Mouse (Mus musculus) stomach, embryonic 16.5 days (tissue): Measurements from ENCODE around the gene Zfp646. TPM values are rescaled to one million over a fixed set of nuclear protein-coding genes. Genes with fewer than 3 reads are reported as not detected.
A peak's percentile ranks its signal among the peaks of the same experiment; 100 is the strongest.

Experiments used
- ATAC-seq: fragments of 200-750 bp; cut with Nextera tagmentation; 2 replicates; pipeline ENCODE4 v1.8.0; 2017; ENCODE audit warnings: moderate number of reproducible peaks, moderate TSS enrichment; ENCODE audit not compliant: insufficient read depth, low FRiP score
- H3K27ac ChIP-seq: fragments of 300-500 bp; sonication (generic); 2 replicates; pipeline ENCODE4 v1.5.1; 2014; ENCODE audit warnings: low read length
- H3K27me3 ChIP-seq: fragments of 300-500 bp; sonication (generic); 2 replicates; pipeline ENCODE4 v1.6.1; 2014; ENCODE audit warnings: low read length, control low read depth, mixed read lengths; ENCODE audit not compliant: control insufficient read depth, insufficient read depth
- H3K36me3 ChIP-seq: fragments of 300-500 bp; sonication (generic); 2 replicates; pipeline ENCODE4 v1.6.1; 2014; ENCODE audit warnings: low read length; ENCODE audit not compliant: control insufficient read depth, insufficient read depth
- H3K4me1 ChIP-seq: fragments of 300-500 bp; sonication (generic); 2 replicates; pipeline ENCODE4 v1.6.1; 2014; ENCODE audit warnings: low read length, control low read depth, mixed read lengths; ENCODE audit not compliant: control insufficient read depth, insufficient read depth
- H3K4me2 ChIP-seq: fragments of 300-500 bp; sonication (generic); 2 replicates; pipeline ENCODE4 v1.6.1; 2014; ENCODE audit warnings: low read depth, low read length, mixed read lengths
- H3K4me3 ChIP-seq: fragments of 300-500 bp; sonication (generic); replicated peaks from 2 replicates; pipeline ENCODE4 v1.5.1; 2014; ENCODE audit warnings: mild to moderate bottlenecking, low read length
- H3K9ac ChIP-seq: fragments of 300-500 bp; sonication (generic); 2 replicates; pipeline ENCODE4 v1.6.1; 2014; ENCODE audit warnings: low read length
- H3K9me3 ChIP-seq: fragments of 300-500 bp; sonication (generic); replicated peaks from 2 replicates; pipeline ENCODE4 v1.6.1; 2016; ENCODE audit warnings: low read length, control low read depth; ENCODE audit not compliant: control insufficient read depth
- WGBS: fragments of 180-500 bp; shearing (Covaris S2); extraction: QIAGEN DNeasy Blood & Tissue Kit; methylation state at CpG from one replicate; pipeline ENCODE4 v1.1.7; 2014; 5-methylcytosine and 5-hydroxymethylcytosine counted together
- polyA plus RNA-seq: library from polyadenylated mRNA; unstranded; fragments of >200 nt; fragmentation: Nextera tagmentation; extraction: Ambion mirVana; gene quantifications from 2 replicates; pipeline ENCODE4 v1.2.1, GENCODE M21; 2015

Zfp646 gene
- polyA plus RNA-seq, 1 experiment from 2014 or later: 11.2 TPM

DNA sequence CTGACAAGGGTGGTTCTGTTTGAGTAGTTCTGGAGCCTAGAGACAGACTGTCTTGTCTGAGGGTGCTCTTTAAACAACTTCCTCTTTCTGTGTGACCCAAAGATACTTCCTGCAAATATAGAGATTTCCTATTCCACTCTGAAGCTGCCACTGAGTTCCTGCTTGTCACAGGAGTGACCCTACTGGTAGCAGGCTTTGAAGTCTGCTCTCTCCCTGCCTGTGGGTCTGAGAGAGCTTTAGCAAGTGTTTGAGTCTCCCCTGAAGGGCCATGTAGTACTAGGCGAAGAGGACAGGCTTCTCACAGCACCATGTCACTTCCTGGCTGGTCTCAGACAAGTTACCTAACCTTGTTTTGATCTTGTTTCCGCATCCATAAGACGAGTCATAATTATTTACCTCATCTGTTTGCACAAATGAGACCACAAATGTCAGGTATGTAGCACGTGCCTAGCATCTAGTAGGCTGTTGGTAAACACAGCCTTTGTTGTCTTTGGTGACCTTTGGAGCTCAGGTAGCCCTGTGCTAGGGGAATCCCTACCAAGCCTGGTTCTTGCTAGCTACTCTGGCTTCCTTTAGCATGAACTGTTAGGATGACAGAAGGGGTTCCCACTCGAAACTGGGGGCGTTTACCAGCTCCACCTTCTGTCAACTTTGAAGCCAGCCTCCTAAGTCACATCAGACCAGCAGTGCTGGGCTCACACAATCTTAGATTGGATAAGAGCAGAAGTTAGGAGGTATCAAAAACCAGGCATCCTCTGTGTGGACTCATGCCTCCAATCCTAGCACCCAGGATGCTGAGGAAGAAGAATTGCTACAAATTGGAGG, 46.6 kb downstream of the Zfp646 start:
- Histone ChIP-seq H3K4me3 (no peak overlapping the region), H3K4me1 (peaks cover 5% of the 10 kb centered on the region), H3K27me3 (no peaks in the 10 kb centered on the region), H3K4me2 (no peak overlapping the region), H3K9ac (no peak overlapping the region), H3K36me3 (peaks cover 6% of the 10 kb centered on the region), H3K27ac (peak overlapping the region; percentile 79), H3K9me3 (no peaks in the 10 kb centered on the region)
- WGBS: 57% methylated on average over 6 of the region's 6 CpGs
- ATAC-seq: no peak

GRCm38 (mm10) chr7:127923714-127924113, 47.7 kb downstream of the Zfp646 start:
- peak overlapping the region; percentile 40; the same call in 1 of the 2 replicates for H3K9ac ChIP-seq
- H3K4me3 ChIP-seq: no peak overlapping the region
- H3K27ac ChIP-seq: peak overlapping the region; percentile 79
- peaks cover 5% of the 10 kb centered on the region for H3K4me1 ChIP-seq
- WGBS: 70% methylated on average over 5 of the region's 5 CpGs
- no peak for ATAC-seq
- H3K4me2 ChIP-seq: no peak overlapping the region
- peaks cover 6% of the 10 kb centered on the region for H3K36me3 ChIP-seq
- no peaks in the 10 kb centered on the region for H3K27me3 ChIP-seq
- no peaks in the 10 kb centered on the region for H3K9me3 ChIP-seq

DNA sequence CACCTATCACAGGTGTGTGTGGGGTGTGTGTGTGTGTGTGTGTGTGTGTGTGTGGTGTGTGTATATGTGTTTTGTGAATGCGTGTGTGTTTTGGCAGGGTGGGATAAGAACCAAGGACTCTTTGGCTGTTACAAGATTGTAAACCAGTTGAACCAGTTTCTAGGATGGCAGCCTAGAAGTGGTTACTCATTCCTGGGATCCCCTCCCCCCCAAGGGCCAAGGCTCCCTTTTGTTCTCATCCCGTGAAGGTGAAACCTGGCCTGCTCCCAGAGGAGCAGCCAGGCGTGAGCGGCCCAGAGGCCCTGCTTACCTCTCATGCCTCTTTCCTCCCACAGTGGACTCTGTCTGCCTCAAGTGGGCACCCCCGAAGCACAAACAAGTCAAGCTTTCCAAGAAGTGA, 49.2 kb downstream of the Zfp646 start:
- peak overlapping the region; percentile 43; the same call in 1 of the 2 replicates for H3K4me2 ChIP-seq
- H3K4me1 ChIP-seq: peaks cover 5% of the 10 kb centered on the region
- no peak overlapping the region for H3K4me3 ChIP-seq
- H3K36me3 ChIP-seq: peaks cover 6% of the 10 kb centered on the region
- peak; percentile 85 for ATAC-seq
- H3K9ac ChIP-seq: peak overlapping the region; percentile 58; the same call in 1 of the 2 replicates
- no peaks in the 10 kb centered on the region for H3K27me3 ChIP-seq
- WGBS: 51% methylated on average over 5 of the region's 5 CpGs
- H3K27ac ChIP-seq: peak overlapping the region; percentile 95
- H3K9me3 ChIP-seq: no peaks in the 10 kb centered on the region

- Histone ChIP-seq H3K9ac (peak overlapping the region; percentile 58), H3K4me2 (peak overlapping the region; percentile 43; the same call in 1 of the 2 replicates), H3K4me3 (no peak overlapping the region), H3K36me3 (peaks cover 6% of the 10 kb centered on the region), H3K27me3 (no peaks in the 10 kb centered on the region), H3K27ac (peak overlapping the region; percentile 95), H3K9me3 (no peaks in the 10 kb centered on the region), H3K4me1 (peaks cover 6% of the 10 kb centered on the region)
- no peak for ATAC-seq
- WGBS: 71% methylated on average over 8 of the region's 8 CpGs
These were observed 50.0 kb downstream of the Zfp646 start for GRCm38 (mm10) chr7:127926066-127926465.

- Histone ChIP-seq H3K4me3 (peak overlapping the region; percentile 59; the same call in 1 of the 2 replicates), H3K4me2 (peak overlapping the region; percentile 43; the same call in 1 of the 2 replicates), H3K36me3 (peaks cover 6% of the 10 kb centered on the region), H3K27me3 (no peaks in the 10 kb centered on the region), H3K9ac (peak overlapping the region; percentile 58), H3K4me1 (peaks cover 14% of the 10 kb centered on the region), H3K27ac (peak overlapping the region; percentile 95), H3K9me3 (no peaks in the 10 kb centered on the region)
- ATAC-seq: no peak
- WGBS: 78% methylated on average over 11 of the region's 11 CpGs
These were observed 50.8 kb downstream of the Zfp646 start for GRCm38 (mm10) chr7:127926846-127927245.

GRCm38 (mm10) chr7:127927726-127928125, 51.7 kb downstream of the Zfp646 start:
- H3K36me3 ChIP-seq: peaks cover 6% of the 10 kb centered on the region
- H3K9me3 ChIP-seq: no peaks in the 10 kb centered on the region
- ATAC-seq: no peak
- WGBS: 83% methylated on average over 11 of the region's 11 CpGs
- H3K27ac ChIP-seq: peak overlapping the region; percentile 56
- no peaks in the 10 kb centered on the region for H3K27me3 ChIP-seq
- H3K9ac ChIP-seq: peak overlapping the region; percentile 75; the same call in 1 of the 2 replicates
- peak overlapping the region; percentile 43 for H3K4me2 ChIP-seq
- H3K4me1 ChIP-seq: peaks cover 12% of the 10 kb centered on the region
- peak overlapping the region; percentile 59 for H3K4me3 ChIP-seq

DNA sequence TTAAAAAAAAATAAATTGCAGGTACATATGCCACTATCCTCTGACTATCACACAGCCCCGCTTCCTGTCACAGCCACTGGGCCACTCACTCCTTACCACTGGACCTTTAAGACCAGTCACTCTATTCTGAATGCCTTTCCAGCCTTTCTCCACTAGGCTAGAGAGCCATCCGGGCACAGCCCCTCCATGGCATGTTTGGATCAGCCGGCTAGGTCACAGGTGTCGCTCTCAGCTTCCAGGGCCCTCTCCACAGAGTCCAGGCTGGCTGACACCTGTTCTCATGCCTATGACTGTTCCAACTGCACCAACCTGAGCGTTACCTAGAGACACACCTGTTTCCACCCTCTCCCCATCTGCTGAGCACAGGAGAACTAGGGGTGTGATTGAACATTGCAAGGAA, 52.6 kb downstream of the Zfp646 start:
- Histone ChIP-seq H3K27me3 (no peaks in the 10 kb centered on the region), H3K36me3 (peaks cover 6% of the 10 kb centered on the region), H3K9ac (peak overlapping the region; percentile 75), H3K4me1 (peaks cover 21% of the 10 kb centered on the region), H3K9me3 (no peaks in the 10 kb centered on the region), H3K4me2 (peak overlapping the region; percentile 43), H3K4me3 (peak overlapping the region; percentile 59), H3K27ac (peak overlapping the region; percentile 89)
- 37% methylated on average over 5 of the region's 5 CpGs for WGBS
- ATAC-seq: no peak

DNA sequence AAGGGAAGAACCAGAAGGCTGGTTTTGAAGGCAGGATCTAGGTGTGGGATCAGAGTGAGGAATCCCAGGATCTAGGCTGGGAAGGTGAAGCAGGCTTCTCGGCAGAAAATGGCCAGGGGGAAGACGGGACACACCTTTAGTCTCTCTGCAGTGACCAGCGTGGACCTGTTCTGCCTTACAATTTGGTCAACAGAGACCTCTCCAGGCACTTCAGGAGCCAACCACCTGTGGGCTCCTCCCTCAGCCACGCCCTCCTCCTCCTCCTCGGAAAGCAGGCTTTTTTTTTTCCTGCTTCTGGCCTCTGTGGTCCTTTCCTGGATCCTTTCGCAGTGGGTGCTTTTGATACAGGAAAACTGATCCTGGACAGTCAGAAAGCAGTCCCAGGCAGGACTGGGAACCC, 53.9 kb downstream of the Zfp646 start, which contains the start of gene Prss8:
Gene Prss8, minus strand, starts transcription at position 182 of the 400 bp plus-strand sequence.
- peak within 1 kb of the TSS; percentile 89 for H3K27ac ChIP-seq
- WGBS: 19% methylated on average over 6 of the region's 6 CpGs
- no peaks in the 10 kb centered on the region for H3K27me3 ChIP-seq
- peaks cover 29% of the 10 kb centered on the region for H3K4me1 ChIP-seq
- H3K36me3 ChIP-seq: peaks cover 6% of the 10 kb centered on the region
- peak within 1 kb of the TSS; percentile 43 for H3K4me2 ChIP-seq
- peak within 1 kb of the TSS; percentile 75 for H3K9ac ChIP-seq
- H3K4me3 ChIP-seq: peak within 1 kb of the TSS; percentile 59
- peak; percentile 45; the same call in 1 of the 2 replicates for ATAC-seq
- no peaks in the 10 kb centered on the region for H3K9me3 ChIP-seq

GRCm38 (mm10) chr7:127930636-127931035, 54.6 kb downstream of the Zfp646 start:
- H3K9ac ChIP-seq: 0 out of 2 replicates have a peak overlapping the region, but pooled peaks have one; percentile 24
- peaks cover 6% of the 10 kb centered on the region for H3K36me3 ChIP-seq
- peak overlapping the region; percentile 59; the same call in 1 of the 2 replicates for H3K4me3 ChIP-seq
- WGBS: 64% methylated on average over 5 of the region's 5 CpGs
- H3K27me3 ChIP-seq: no peaks in the 10 kb centered on the region
- no peaks in the 10 kb centered on the region for H3K9me3 ChIP-seq
- ATAC-seq: no peak
- peaks cover 29% of the 10 kb centered on the region for H3K4me1 ChIP-seq
- peak overlapping the region; percentile 89 for H3K27ac ChIP-seq
- peak overlapping the region; percentile 43 for H3K4me2 ChIP-seq
